Mouse (Mus musculus): ENCODE results near the gene Tent5b. TPM values are rescaled to one million over a fixed set of nuclear protein-coding genes. Genes with fewer than 3 reads are reported as not detected.
"Not testable (repeated sequence)": the region's sequence is repeated elsewhere in the genome, so short reads cannot be mapped to it uniquely, and the experiment has no call there.

Tent5b gene
- polyA plus RNA-seq, 1 experiment from 2014 or later, result 0.09 TPM

GRCm38 (mm10) chr4:133506573-133506972 lies 26.6 kb downstream of the Tent5b start:
- Histone ChIP-seq H3K36me3 (ENCODE audit: control insufficient read depth, insufficient read depth) (no peaks in the 10 kb centered on the region), H3K4me3 (replicated peaks; ENCODE audit: low read length) (no peak overlapping the region), H3K9me3 (ENCODE audit: control insufficient read depth, low read length) (no peaks in the 10 kb centered on the region), H3K4me2 (ENCODE audit: low read length) (no peak overlapping the region), H3K4me1 (replicated peaks; ENCODE audit: control insufficient read depth, insufficient read depth, low read length) (peaks cover 20% of the 10 kb centered on the region), H3K27ac (ENCODE audit: low read length) (no peak overlapping the region), H3K27me3 (replicated peaks; ENCODE audit: control insufficient read depth, insufficient read depth, low read length) (peaks cover 2% of the 10 kb centered on the region; the same call in 1 of the 2 replicates), H3K9ac (replicated peaks; ENCODE audit: low read depth, low read length) (no peak overlapping the region)
- WGBS, result 83% methylated on average over 5 of the region's 5 CpGs
- no peak for ATAC-seq

GRCm38 (mm10) chr4:133508990-133509389 lies 29.1 kb downstream of the Tent5b start:
- Histone ChIP-seq H3K27ac (ENCODE audit: low read length) (peak overlapping the region; percentile 81), H3K36me3 (ENCODE audit: control insufficient read depth, insufficient read depth) (no peaks in the 10 kb centered on the region), H3K4me2 (ENCODE audit: low read length) (no peak overlapping the region), H3K9ac (replicated peaks; ENCODE audit: low read depth, low read length) (no peak overlapping the region), H3K4me1 (replicated peaks; ENCODE audit: control insufficient read depth, insufficient read depth, low read length) (peaks cover 20% of the 10 kb centered on the region), H3K27me3 (replicated peaks; ENCODE audit: control insufficient read depth, insufficient read depth, low read length) (no peaks in the 10 kb centered on the region), H3K4me3 (replicated peaks; ENCODE audit: low read length) (no peak overlapping the region), H3K9me3 (ENCODE audit: control insufficient read depth, low read length) (no peaks in the 10 kb centered on the region)
- ATAC-seq, result peak; percentile 90
- 50% methylated on average over 7 of the region's 7 CpGs for WGBS

- peaks cover 11% of the 10 kb centered on the region for H3K4me1 ChIP-seq (replicated peaks; ENCODE audit: control insufficient read depth, insufficient read depth, low read length)
- no peaks in the 10 kb centered on the region for H3K27me3 ChIP-seq (replicated peaks; ENCODE audit: control insufficient read depth, insufficient read depth, low read length)
- no peak overlapping the region for H3K27ac ChIP-seq (ENCODE audit: low read length)
- no peak overlapping the region for H3K4me2 ChIP-seq (ENCODE audit: low read length)
- ATAC-seq, result no peak
- no peaks in the 10 kb centered on the region for H3K9me3 ChIP-seq (ENCODE audit: control insufficient read depth, low read length)
- H3K4me3 ChIP-seq (replicated peaks; ENCODE audit: low read length), result no peak overlapping the region
- no peaks in the 10 kb centered on the region for H3K36me3 ChIP-seq (ENCODE audit: control insufficient read depth, insufficient read depth)
- WGBS, result 61% methylated on average over 5 of the region's 5 CpGs
- no peak overlapping the region for H3K9ac ChIP-seq (replicated peaks; ENCODE audit: low read depth, low read length)
These were observed 31.1 kb downstream of the Tent5b start for GRCm38 (mm10) chr4:133511050-133511449.

- H3K4me2 ChIP-seq (ENCODE audit: low read length); H3K36me3 ChIP-seq (ENCODE audit: control insufficient read depth, insufficient read depth); H3K9ac ChIP-seq (replicated peaks; ENCODE audit: low read depth, low read length); H3K4me3 ChIP-seq (replicated peaks; ENCODE audit: low read length); ATAC-seq; H3K9me3 ChIP-seq (ENCODE audit: control insufficient read depth, low read length); H3K27me3 ChIP-seq (replicated peaks; ENCODE audit: control insufficient read depth, insufficient read depth, low read length); H3K27ac ChIP-seq (ENCODE audit: low read length): not testable (repeated sequence)
- H3K4me1 ChIP-seq (replicated peaks; ENCODE audit: control insufficient read depth, insufficient read depth, low read length), result peaks cover 11% of the 10 kb centered on the region
- WGBS, result 59% methylated on average over 4 of the region's 5 CpGs
These were observed 32.6 kb downstream of the Tent5b start for GRCm38 (mm10) chr4:133512511-133512910.

GRCm38 (mm10) chr4:133512972-133513371 lies 33.0 kb downstream of the Tent5b start:
- no peak overlapping the region for H3K4me2 ChIP-seq (ENCODE audit: low read length)
- H3K9me3 ChIP-seq (ENCODE audit: control insufficient read depth, low read length), result no peaks in the 10 kb centered on the region
- H3K36me3 ChIP-seq (ENCODE audit: control insufficient read depth, insufficient read depth), result no peaks in the 10 kb centered on the region
- WGBS, result 11% methylated on average over 8 of the region's 8 CpGs
- no peak overlapping the region for H3K4me3 ChIP-seq (replicated peaks; ENCODE audit: low read length)
- H3K27ac ChIP-seq (ENCODE audit: low read length), result no peak overlapping the region
- ATAC-seq, result peak; percentile 64; the same call in 1 of the 2 replicates
- H3K4me1 ChIP-seq (replicated peaks; ENCODE audit: control insufficient read depth, insufficient read depth, low read length), result peaks cover 11% of the 10 kb centered on the region
- no peak overlapping the region for H3K9ac ChIP-seq (replicated peaks; ENCODE audit: low read depth, low read length)
- peaks cover 12% of the 10 kb centered on the region for H3K27me3 ChIP-seq (replicated peaks; ENCODE audit: control insufficient read depth, insufficient read depth, low read length)

GRCm38 (mm10) chr4:133518601-133519368 lies 38.9 kb downstream of the Tent5b start, which contains the start of gene Kdf1:
Gene Kdf1 (plus strand): TSS chr4:133518963.
- Histone ChIP-seq H3K36me3 (ENCODE audit: control insufficient read depth, insufficient read depth) (no peaks in the 10 kb centered on the region), H3K27me3 (replicated peaks; ENCODE audit: control insufficient read depth, insufficient read depth, low read length) (peaks cover 43% of the 10 kb centered on the region), H3K9me3 (ENCODE audit: control insufficient read depth, low read length) (no peaks in the 10 kb centered on the region), H3K4me3 (replicated peaks; ENCODE audit: low read length) (peak within 1 kb of the TSS; percentile 25), H3K4me1 (replicated peaks; ENCODE audit: control insufficient read depth, insufficient read depth, low read length) (peaks cover 7% of the 10 kb centered on the region), H3K9ac (replicated peaks; ENCODE audit: low read depth, low read length) (no peak within 1 kb of the TSS), H3K27ac (ENCODE audit: low read length) (no peak within 1 kb of the TSS), H3K4me2 (ENCODE audit: low read length) (peak within 1 kb of the TSS; percentile 35)
- no peak for ATAC-seq
- WGBS, result 3% methylated on average over 66 of the region's 69 CpGs

- H3K27me3 ChIP-seq (replicated peaks; ENCODE audit: control insufficient read depth, insufficient read depth, low read length), result peaks cover 43% of the 10 kb centered on the region
- no peak for ATAC-seq
- WGBS, result 3% methylated on average over 22 of the region's 25 CpGs
These were observed 39.4 kb downstream of the Tent5b start for GRCm38 (mm10) chr4:133519369-133519665.

GRCm38 (mm10) chr4:133521502-133521901 lies 41.6 kb downstream of the Tent5b start:
- peaks cover 7% of the 10 kb centered on the region for H3K4me1 ChIP-seq (replicated peaks; ENCODE audit: control insufficient read depth, insufficient read depth, low read length)
- WGBS, result 74% methylated on average over 2 of the region's 2 CpGs
- no peak overlapping the region for H3K4me3 ChIP-seq (replicated peaks; ENCODE audit: low read length)
- no peak overlapping the region for H3K9ac ChIP-seq (replicated peaks; ENCODE audit: low read depth, low read length)
- H3K27ac ChIP-seq (ENCODE audit: low read length), result no peak overlapping the region
- no peaks in the 10 kb centered on the region for H3K9me3 ChIP-seq (ENCODE audit: control insufficient read depth, low read length)
- ATAC-seq, result no peak
- peaks cover 43% of the 10 kb centered on the region for H3K27me3 ChIP-seq (replicated peaks; ENCODE audit: control insufficient read depth, insufficient read depth, low read length)
- no peaks in the 10 kb centered on the region for H3K36me3 ChIP-seq (ENCODE audit: control insufficient read depth, insufficient read depth)
- no peak overlapping the region for H3K4me2 ChIP-seq (ENCODE audit: low read length)

More at GRCm38 (mm10) chr4:133519369-133519665, 39.4 kb downstream of the Tent5b start:
- H3K4me2 ChIP-seq (ENCODE audit: low read length), result peak overlapping the region; percentile 35
- no peaks in the 10 kb centered on the region for H3K9me3 ChIP-seq (ENCODE audit: control insufficient read depth, low read length)
- H3K27ac ChIP-seq (ENCODE audit: low read length), result no peak overlapping the region
- H3K36me3 ChIP-seq (ENCODE audit: control insufficient read depth, insufficient read depth), result no peaks in the 10 kb centered on the region
- H3K9ac ChIP-seq (replicated peaks; ENCODE audit: low read depth, low read length), result no peak overlapping the region
- H3K4me1 ChIP-seq (replicated peaks; ENCODE audit: control insufficient read depth, insufficient read depth, low read length), result peaks cover 7% of the 10 kb centered on the region
- peak overlapping the region; percentile 25 for H3K4me3 ChIP-seq (replicated peaks; ENCODE audit: low read length)

GRCm38 (mm10) chr4:133527788-133528187 lies 47.9 kb downstream of the Tent5b start:
- Histone ChIP-seq H3K4me2 (ENCODE audit: low read length) (no peak overlapping the region), H3K27ac (ENCODE audit: low read length) (no peak overlapping the region), H3K9me3 (ENCODE audit: control insufficient read depth, low read length) (no peaks in the 10 kb centered on the region), H3K4me1 (replicated peaks; ENCODE audit: control insufficient read depth, insufficient read depth, low read length) (no peaks in the 10 kb centered on the region), H3K36me3 (ENCODE audit: control insufficient read depth, insufficient read depth) (peaks cover 11% of the 10 kb centered on the region), H3K9ac (replicated peaks; ENCODE audit: low read depth, low read length) (no peak overlapping the region), H3K27me3 (replicated peaks; ENCODE audit: control insufficient read depth, insufficient read depth, low read length) (no peaks in the 10 kb centered on the region), H3K4me3 (replicated peaks; ENCODE audit: low read length) (no peak overlapping the region)
- no peak for ATAC-seq
- WGBS, result 73% methylated on average over 16 of the region's 16 CpGs

Measured in forebrain, embryonic 16.5 days (tissue).